In genomic region chr14:20294947-20295346, GRCm38 (mm10) we compare ENCODE assay signal across 7 mouse cellular contexts. TPM values are rescaled to one million over a fixed set of nuclear protein-coding genes. Genes with fewer than 3 reads are reported as not detected.
A peak's percentile ranks its signal among the peaks of the same experiment; 100 is the strongest.
DNase-seq lines count a peak whose midpoint lies in the region; ATAC-seq and TF ChIP-seq lines count a peak whose summit lies in the region.

No protein-coding gene starts in this region.

- no peak for TF ChIP-seq POLR2A in testis, adult 2 months (IDR thresholded peaks at IDR 0.05; ENCODE audit: control insufficient read depth, low read depth, low read length)
- no peak for TF ChIP-seq POLR2A in limb, embryonic 14.5 days (IDR thresholded peaks at IDR 0.05; ENCODE audit: borderline replicate concordance, extremely low read depth, insufficient read depth, insufficient read length)

- peak overlapping the region; percentile 56; the same call in 1 of the 2 replicates for H3K9ac ChIP-seq in forebrain, embryonic 12.5 days
- H3K9ac ChIP-seq in limb, embryonic 14.5 days (ENCODE audit: low read depth, low read length, severe bottlenecking) = peak overlapping the region; percentile 38
- peak overlapping the region; percentile 28 for H3K9ac ChIP-seq in stomach, postnatal 0 days (ENCODE audit: low read length)

- no peak overlapping the region for H3K27ac ChIP-seq in testis, adult 2 months (ENCODE audit: control insufficient read depth, insufficient read depth, low read depth, low read length)
- no peak overlapping the region for H3K27ac ChIP-seq in forebrain, embryonic 12.5 days
- H3K27ac ChIP-seq in limb, embryonic 14.5 days (replicated peaks; ENCODE audit: low read depth, low read length) = no peak overlapping the region
- H3K27ac ChIP-seq in stomach, postnatal 0 days (replicated peaks) = no peak overlapping the region

- TF ChIP-seq EP300 in stomach, postnatal 0 days (optimal IDR thresholded peaks at IDR 0.05) = no peak

- peak overlapping the region; percentile 58 for H3K4me2 ChIP-seq in forebrain, embryonic 12.5 days
- H3K4me2 ChIP-seq in limb, embryonic 14.5 days (replicated peaks; ENCODE audit: low read depth, low read length, severe bottlenecking) = peak overlapping the region; percentile 67
- peak overlapping the region; percentile 64 for H3K4me2 ChIP-seq in stomach, postnatal 0 days (replicated peaks; ENCODE audit: low read depth)

- no peak for TF ChIP-seq CTCF in testis, adult 2 months (IDR thresholded peaks at IDR 0.05; ENCODE audit: control insufficient read depth, insufficient read depth, insufficient replicate concordance, low read depth, low read length)
- TF ChIP-seq CTCF in stomach, postnatal 0 days (IDR thresholded peaks at IDR 0.05; ENCODE audit: low read depth) = no peak

- H3K36me3 ChIP-seq in testis, adult 2 months (ENCODE audit: control insufficient read depth, insufficient read depth, low read length) = no peaks in the 10 kb centered on the region
- H3K36me3 ChIP-seq in forebrain, embryonic 12.5 days (replicated peaks) = no peaks in the 10 kb centered on the region
- no peaks in the 10 kb centered on the region for H3K36me3 ChIP-seq in limb, embryonic 14.5 days (ENCODE audit: control insufficient read depth, insufficient read depth, low read length)
- H3K36me3 ChIP-seq in stomach, postnatal 0 days (ENCODE audit: control insufficient read depth, insufficient read depth, low read length) = no peaks in the 10 kb centered on the region

- no peak for DNase-seq in testis, postnatal 10 days (ENCODE audit: low spot score)
- DNase-seq in limb, embryonic 14.5 days (ENCODE audit: low spot score) = no peak
- DNase-seq in stomach, postnatal 0 days (ENCODE audit: low spot score) = no peak
- no peak for DNase-seq in spleen, postnatal 14 days (ENCODE audit: low spot score in 2 of 2)
- DNase-seq in urinary bladder, postnatal 14 days (ENCODE audit: low spot score) = no peak

- ATAC-seq in forebrain, embryonic 12.5 days (ENCODE audit: low FRiP score) = no peak
- no peak for ATAC-seq in limb, embryonic 14.5 days (ENCODE audit: low FRiP score, low read depth)
- no peak for ATAC-seq in stomach, postnatal 0 days (ENCODE audit: low FRiP score, low TSS enrichment)

- 59% methylated on average over 8 of the region's 8 CpGs for WGBS in forebrain, embryonic 12.5 days
- WGBS in limb, embryonic 14.5 days = 35% methylated on average over 8 of the region's 8 CpGs
- 26% methylated on average over 8 of the region's 8 CpGs for WGBS in stomach, postnatal 0 days

- peaks cover 3% of the 10 kb centered on the region for H3K4me1 ChIP-seq in testis, adult 2 months (ENCODE audit: control insufficient read depth, insufficient read depth, low read length)
- H3K4me1 ChIP-seq in forebrain, embryonic 12.5 days = peaks cover 5% of the 10 kb centered on the region
- peaks cover 5% of the 10 kb centered on the region; the same call in 1 of the 2 replicates for H3K4me1 ChIP-seq in limb, embryonic 14.5 days (ENCODE audit: control insufficient read depth, insufficient read depth, low read length)
- H3K4me1 ChIP-seq in stomach, postnatal 0 days (replicated peaks; ENCODE audit: control insufficient read depth, insufficient read depth) = peaks cover 2% of the 10 kb centered on the region; the same call in 1 of the 2 replicates

- H3K27me3 ChIP-seq in testis, adult 2 months (ENCODE audit: control insufficient read depth, insufficient read depth, low read length) = no peaks in the 10 kb centered on the region
- H3K27me3 ChIP-seq in forebrain, embryonic 12.5 days = no peaks in the 10 kb centered on the region
- no peaks in the 10 kb centered on the region for H3K27me3 ChIP-seq in limb, embryonic 14.5 days (ENCODE audit: control insufficient read depth, insufficient read depth, low read length)
- H3K27me3 ChIP-seq in stomach, postnatal 0 days (ENCODE audit: control insufficient read depth, insufficient read depth, low read length) = no peaks in the 10 kb centered on the region

- no peaks in the 10 kb centered on the region for H3K9me3 ChIP-seq in forebrain, embryonic 12.5 days
- H3K9me3 ChIP-seq in limb, embryonic 14.5 days (ENCODE audit: control insufficient read depth, low read length) = no peaks in the 10 kb centered on the region
- H3K9me3 ChIP-seq in stomach, postnatal 0 days (ENCODE audit: control insufficient read depth, low read length) = no peaks in the 10 kb centered on the region

- peak overlapping the region; percentile 84 for H3K4me3 ChIP-seq in testis, adult 2 months (ENCODE audit: control insufficient read depth, low read depth, low read length)
- peak overlapping the region; percentile 48 for H3K4me3 ChIP-seq in forebrain, embryonic 12.5 days (replicated peaks)
- peak overlapping the region; percentile 51 for H3K4me3 ChIP-seq in limb, embryonic 14.5 days (replicated peaks; ENCODE audit: low read length)
- peak overlapping the region; percentile 52 for H3K4me3 ChIP-seq in stomach, postnatal 0 days (ENCODE audit: low read depth, low read length)

RNA-seq across cellular contexts. Expression of gene Nudt13, which starts 0.5 kb away (rescaled TPM):
- polyA plus RNA-seq in testis, adult 2 months (2012; rRNA removed) = 4.0 and 7.7 TPM in 2 replicates
- polyA plus RNA-seq in forebrain, embryonic 12.5 days (2016; fragmentation: Nextera tagmentation; extraction: Ambion mirVana) = 13.2 and 16.0 TPM in 2 replicates
- polyA plus RNA-seq in limb, embryonic 14.5 days (2012; rRNA removed) = 23.4 and 30.0 TPM in 2 replicates
- polyA plus RNA-seq in limb, embryonic 14.5 days (2014; fragmentation: Nextera tagmentation; extraction: Ambion mirVana) = 14.1 and 14.3 TPM in 2 replicates
- 11.6 and 11.8 TPM in 2 replicates for polyA plus RNA-seq in stomach, postnatal 0 days (2015; fragmentation: Nextera tagmentation; extraction: Ambion mirVana)

RNA-seq across cellular contexts. Expression of gene Kcnk16, which starts 25.9 kb away (rescaled TPM):
- polyA plus RNA-seq in testis, adult 2 months (2012; rRNA removed) = not detected in 2 replicates
- not detected in 2 replicates for polyA plus RNA-seq in forebrain, embryonic 12.5 days (2016; fragmentation: Nextera tagmentation; extraction: Ambion mirVana)
- not detected in 2 replicates for polyA plus RNA-seq in limb, embryonic 14.5 days (2012; rRNA removed)
- not detected in 2 replicates for polyA plus RNA-seq in limb, embryonic 14.5 days (2014; fragmentation: Nextera tagmentation; extraction: Ambion mirVana)
- polyA plus RNA-seq in stomach, postnatal 0 days (2015; fragmentation: Nextera tagmentation; extraction: Ambion mirVana) = 4.8 and 5.7 TPM in 2 replicates

RNA-seq across cellular contexts. Expression of gene Ecd, which starts 53.0 kb away (rescaled TPM):
- 19.4 and 19.7 TPM in 2 replicates for polyA plus RNA-seq in testis, adult 2 months (2012; rRNA removed)
- polyA plus RNA-seq in forebrain, embryonic 12.5 days (2016; fragmentation: Nextera tagmentation; extraction: Ambion mirVana) = 63.6 and 64.0 TPM in 2 replicates
- 30.6 and 31.0 TPM in 2 replicates for polyA plus RNA-seq in limb, embryonic 14.5 days (2012; rRNA removed)
- 46.4 and 52.4 TPM in 2 replicates for polyA plus RNA-seq in limb, embryonic 14.5 days (2014; fragmentation: Nextera tagmentation; extraction: Ambion mirVana)
- 21.5 and 23.4 TPM in 2 replicates for polyA plus RNA-seq in stomach, postnatal 0 days (2015; fragmentation: Nextera tagmentation; extraction: Ambion mirVana)

RNA-seq across cellular contexts. Expression of gene Fam149b, which starts 53.0 kb away (rescaled TPM):
- polyA plus RNA-seq in testis, adult 2 months (2012; rRNA removed) = 51.2 and 54.5 TPM in 2 replicates
- polyA plus RNA-seq in forebrain, embryonic 12.5 days (2016; fragmentation: Nextera tagmentation; extraction: Ambion mirVana) = 53.0 and 55.3 TPM in 2 replicates
- 49.3 and 53.5 TPM in 2 replicates for polyA plus RNA-seq in limb, embryonic 14.5 days (2012; rRNA removed)
- 38.9 and 45.5 TPM in 2 replicates for polyA plus RNA-seq in limb, embryonic 14.5 days (2014; fragmentation: Nextera tagmentation; extraction: Ambion mirVana)
- polyA plus RNA-seq in stomach, postnatal 0 days (2015; fragmentation: Nextera tagmentation; extraction: Ambion mirVana) = 13.5 and 14.8 TPM in 2 replicates
